ENCODE assay signal across 14 mouse cellular contexts in the genomic region with DNA sequence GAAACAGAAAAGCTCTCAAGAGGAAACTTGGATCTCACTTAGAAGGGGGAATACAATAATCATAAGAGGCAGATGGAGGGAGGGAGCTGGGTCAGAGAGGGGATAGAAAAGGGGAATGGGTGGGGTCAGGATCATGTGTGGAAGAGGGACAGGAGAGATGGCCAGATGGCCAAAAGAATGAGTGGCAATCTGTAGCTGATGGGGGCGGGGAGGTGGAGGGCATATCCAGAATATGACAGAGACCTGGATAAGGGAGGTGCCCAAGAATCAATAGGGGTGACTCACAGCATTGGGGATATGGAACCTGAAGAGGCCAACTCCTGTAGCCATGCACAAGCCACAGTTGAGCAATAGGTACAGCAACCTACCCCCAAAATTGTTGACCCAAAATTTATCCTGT.
"Had no signal": no experiment of that assay in that cellular context is flagged by ENCODE, and none has a peak within 500 bp of the region (broad histone marks: within the 10 kb centered on the region; RNA-seq: fewer than 3 reads in every experiment).

No protein-coding gene starts in this region.

- H3K4me2 ChIP-seq: limb, embryonic 15.5 days; liver, embryonic 12.5 days; lung, embryonic 14.5 days; midbrain, embryonic 12.5 days; neural tube, embryonic 12.5 days; stomach, embryonic 15.5 days had no signal

- H3K27me3 ChIP-seq: liver, embryonic 12.5 days; midbrain, embryonic 12.5 days; neural tube, embryonic 12.5 days; stomach, embryonic 15.5 days had no signal

- H3K9ac ChIP-seq: limb, embryonic 15.5 days; liver, embryonic 12.5 days; lung, embryonic 14.5 days; midbrain, embryonic 12.5 days; neural tube, embryonic 12.5 days; stomach, embryonic 15.5 days had no signal

- H3K27ac ChIP-seq: limb, embryonic 15.5 days; liver, embryonic 12.5 days; midbrain, embryonic 12.5 days; neural tube, embryonic 12.5 days; stomach, embryonic 15.5 days had no signal

- H3K36me3 ChIP-seq: limb, embryonic 15.5 days; liver, embryonic 12.5 days; midbrain, embryonic 12.5 days; neural tube, embryonic 12.5 days; stomach, embryonic 15.5 days had no signal

- H3K4me1 ChIP-seq: limb, embryonic 15.5 days; liver, embryonic 12.5 days; neural tube, embryonic 12.5 days; stomach, embryonic 15.5 days had no signal

- H3K9me3 ChIP-seq: limb, embryonic 15.5 days; liver, embryonic 12.5 days; megakaryocyte, embryonic 14.5 days; midbrain, embryonic 12.5 days; neural tube, embryonic 12.5 days; stomach, embryonic 15.5 days had no signal

- ATAC-seq: liver, embryonic 12.5 days had no signal

- H3K4me3 ChIP-seq: limb, embryonic 15.5 days; liver, embryonic 12.5 days; megakaryocyte, embryonic 14.5 days; midbrain, embryonic 12.5 days; neural tube, embryonic 12.5 days; stomach, embryonic 15.5 days had no signal

- DNase-seq: kidney, adult 18-20 months; kidney, postnatal 14 days; lung, embryonic 14.5 days; lung, postnatal 10 days; lung, postnatal 4 days; right cerebral cortex, postnatal 14 days; thymus, adult 2 months; thymus, postnatal 25 days had no signal
